Comparison of ENCODE assay signal across 22 mouse cellular contexts in the genomic region with DNA sequence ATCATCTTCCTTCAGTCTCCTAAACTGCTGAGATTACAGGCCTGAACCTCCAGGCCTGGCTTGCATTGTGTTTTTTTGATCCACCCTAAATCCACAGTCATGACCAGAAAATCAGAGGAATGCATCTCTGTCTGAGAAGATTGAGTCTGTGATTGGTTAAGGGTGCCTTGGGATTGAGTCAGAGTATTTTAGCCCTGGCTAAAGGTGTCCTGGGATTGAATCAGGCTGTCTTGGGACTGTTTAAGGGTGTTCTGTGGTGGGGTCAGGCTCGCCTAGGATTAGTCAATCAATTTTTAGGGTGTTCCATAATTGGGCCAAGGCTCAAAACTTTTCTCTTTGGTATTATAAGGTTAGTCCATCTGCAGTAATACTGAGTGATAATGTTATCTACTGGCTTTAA. TPM values are rescaled to one million over a fixed set of nuclear protein-coding genes. Genes with fewer than 3 reads are reported as not detected.
DNase-seq lines count a peak whose midpoint lies in the region; ATAC-seq and TF ChIP-seq lines count a peak whose summit lies in the region.
"Had no signal": no experiment of that assay in that cellular context is flagged by ENCODE, and none has a peak within 500 bp of the region (broad histone marks: within the 10 kb centered on the region; RNA-seq: fewer than 3 reads in every experiment).

No protein-coding gene starts in this region.

- H3K9ac ChIP-seq in heart, adult 2 months (ENCODE audit: low read depth, low read length) = no peak overlapping the region
- H3K9ac ChIP-seq in lung, embryonic 15.5 days = no peak overlapping the region
- H3K9ac ChIP-seq in hindbrain, embryonic 13.5 days = no peak overlapping the region
- H3K9ac ChIP-seq: limb, embryonic 15.5 days had no signal

- no peaks in the 10 kb centered on the region for H3K79me2 ChIP-seq in heart, adult 2 months (replicated peaks; ENCODE audit: control insufficient read depth, insufficient read depth, low read length)

- TF ChIP-seq POLR2A in heart, adult 2 months (IDR thresholded peaks at IDR 0.05; ENCODE audit: insufficient read depth, low read depth, low read length) = no peak

- H3K27ac ChIP-seq in heart, adult 2 months = no peak overlapping the region; the same call in 1 of the 2 replicates
- H3K27ac ChIP-seq in lung, embryonic 15.5 days = peak overlapping the region; percentile 71
- no peak overlapping the region for H3K27ac ChIP-seq in hindbrain, embryonic 13.5 days
- H3K27ac ChIP-seq: limb, embryonic 15.5 days; midbrain, embryonic 10.5 days; stomach, postnatal 0 days had no signal

- no peaks in the 10 kb centered on the region for H3K27me3 ChIP-seq in heart, adult 2 months (ENCODE audit: control insufficient read depth, insufficient read depth, low read length)
- H3K27me3 ChIP-seq in lung, embryonic 15.5 days = no peaks in the 10 kb centered on the region
- no peaks in the 10 kb centered on the region for H3K27me3 ChIP-seq in hindbrain, embryonic 13.5 days
- H3K27me3 ChIP-seq: limb, embryonic 15.5 days had no signal

- no peak for TF ChIP-seq EP300 in heart, adult 2 months (IDR thresholded peaks at IDR 0.05; ENCODE audit: insufficient read depth, low read depth, low read length)

- H3K36me3 ChIP-seq in heart, adult 2 months (ENCODE audit: control insufficient read depth, insufficient read depth, low read length) = no peaks in the 10 kb centered on the region
- H3K36me3 ChIP-seq in lung, embryonic 15.5 days = no peaks in the 10 kb centered on the region
- no peaks in the 10 kb centered on the region for H3K36me3 ChIP-seq in hindbrain, embryonic 13.5 days
- H3K36me3 ChIP-seq: limb, embryonic 15.5 days; midbrain, embryonic 10.5 days had no signal

- peak; percentile 71; the same call in 1 of the 2 replicates for ATAC-seq in lung, embryonic 15.5 days (ENCODE audit: borderline replicate concordance, extremely low read depth, low FRiP score, low TSS enrichment)
- no peak for ATAC-seq in hindbrain, embryonic 13.5 days (ENCODE audit: low FRiP score)
- ATAC-seq: forebrain, embryonic 14.5 days; hindbrain, embryonic 16.5 days; intestine, postnatal 0 days had no signal

- no peaks in the 10 kb centered on the region for H3K4me1 ChIP-seq in heart, adult 2 months (ENCODE audit: control insufficient read depth, insufficient read depth, low read length)
- H3K4me1 ChIP-seq in lung, embryonic 15.5 days = peaks cover 6% of the 10 kb centered on the region
- H3K4me1 ChIP-seq in hindbrain, embryonic 13.5 days (replicated peaks) = no peaks in the 10 kb centered on the region
- H3K4me1 ChIP-seq: limb, embryonic 15.5 days; midbrain, embryonic 10.5 days had no signal

- no peak overlapping the region for H3K4me2 ChIP-seq in lung, embryonic 15.5 days
- no peak overlapping the region for H3K4me2 ChIP-seq in hindbrain, embryonic 13.5 days
- H3K4me2 ChIP-seq: limb, embryonic 15.5 days had no signal

- no peaks in the 10 kb centered on the region for H3K9me3 ChIP-seq in lung, embryonic 15.5 days
- H3K9me3 ChIP-seq in hindbrain, embryonic 13.5 days = no peaks in the 10 kb centered on the region
- H3K9me3 ChIP-seq: limb, embryonic 15.5 days; midbrain, embryonic 10.5 days had no signal

- intact Hi-C loops in heart, adult 2 months (cut with DNase I) = no loop called here

- no peak overlapping the region for H3K4me3 ChIP-seq in heart, adult 2 months
- H3K4me3 ChIP-seq in lung, embryonic 15.5 days = no peak overlapping the region
- no peak overlapping the region for H3K4me3 ChIP-seq in hindbrain, embryonic 13.5 days
- H3K4me3 ChIP-seq: limb, embryonic 15.5 days; midbrain, embryonic 10.5 days had no signal

- WGBS in heart, adult 2 months = 55% methylated on average over 1 of the region's 1 CpGs
- 52% methylated on average over 1 of the region's 1 CpGs for WGBS in lung, embryonic 15.5 days
- 73% methylated on average over 1 of the region's 1 CpGs for WGBS in hindbrain, embryonic 13.5 days

- DNase-seq in heart, adult 11 months = peak; percentile 46
- no peak for DNase-seq in heart, adult 2 months
- DNase-seq in urinary bladder, postnatal 25 days (ENCODE audit: low spot score) = peak; percentile 15
- no peak for DNase-seq in urinary bladder, adult 2 months (ENCODE audit: low spot score)
- DNase-seq in frontal cortex, postnatal 36 days (ENCODE audit: low spot score in 2 of 2) = no peak
- DNase-seq in layer of hippocampus, adult 9-11 months = no peak
- DNase-seq: cerebellum, adult 11 months; cerebellum, postnatal 25 days; layer of hippocampus, postnatal 36 days; thymus, postnatal 36 days had no signal

- no peak for TF ChIP-seq CTCF in heart, adult 2 months (IDR thresholded peaks at IDR 0.05)

RNA-seq across cellular contexts. Expression of a gene that starts 10.9 kb away (rescaled TPM):
- total RNA-seq in heart, adult 2 months (2021) = not detected
- not detected in 2 replicates for polyA plus RNA-seq in heart, adult 2 months (2012; rRNA removed)
- 0.03 TPM in 1 of 2 replicates, not detected in the other for polyA plus RNA-seq in urinary bladder, adult 2 months (2012; rRNA removed)
- not detected in 2 replicates for polyA plus RNA-seq in lung, embryonic 15.5 days (2015; fragmentation: Nextera tagmentation; extraction: Ambion mirVana)
- not detected in 2 replicates for polyA plus RNA-seq in hindbrain, embryonic 13.5 days (2015; fragmentation: Nextera tagmentation; extraction: Ambion mirVana)
- total RNA-seq: adrenal gland, adult 18-20 months; layer of hippocampus, postnatal 36 days; left cerebral cortex, postnatal 25 days had no signal
- polyA plus RNA-seq: forebrain, embryonic 14.5 days; heart, postnatal 0 days; hindbrain, embryonic 16.5 days; intestine, postnatal 0 days; limb, embryonic 15.5 days; midbrain, embryonic 10.5 days; neural tube, embryonic 14.5 days; stomach, postnatal 0 days had no signal

Comparison
In these comparisons a context has a peak if more than half of its experiments do, and no peak if none do; other contexts are left out.
1. DNase-seq: peak in heart, adult 11 months (single experiment) and urinary bladder, postnatal 25 days (single experiment); none in heart, adult 2 months (0 of 2), urinary bladder, adult 2 months (single experiment), frontal cortex, postnatal 36 days (0 of 2) and layer of hippocampus, adult 9-11 months (single experiment).